Mouse (Mus musculus) MEL (cell line): ENCODE measurements around the gene Ddit4. TPM values are rescaled to one million over a fixed set of nuclear protein-coding genes. Genes with fewer than 3 reads are reported as not detected.

Experiments
- DNase-seq: peaks from one replicate; pipeline ENCODE4 v3.0.0; 2011; ENCODE audit warnings: low read depth, low spot score
- H3K27ac ChIP-seq: 2 replicates; pipeline ENCODE4 v1.5.1; 2012; ENCODE audit warnings: low read depth, mild to moderate bottlenecking, control low read depth, low read length, moderate library complexity; ENCODE audit not compliant: control insufficient read depth
- H3K27me3 ChIP-seq, 2 experiments: fragments of 150-350 bp in 1 of 2; sonication (generic) in 1 of 2; 2 replicates each; pipeline ENCODE4 v1.6.1; 2012; ENCODE audit warnings: low read length in 2 of 2, mild to moderate bottlenecking in 2 of 2, improper control_type of control experiment in 1 of 2, moderate library complexity in 1 of 2; ENCODE audit not compliant: insufficient read depth in 2 of 2, control insufficient read depth in 1 of 2
- H3K36me3 ChIP-seq, 2 experiments: 2 replicates each; pipeline ENCODE4 v1.6.1; 2012 to 2014; ENCODE audit warnings: low read length in 2 of 2, improper control_type of control experiment in 1 of 2, inconsistent platforms in 1 of 2, mild to moderate bottlenecking in 1 of 2; ENCODE audit not compliant: insufficient read depth in 2 of 2, control insufficient read depth in 1 of 2
- H3K4me1 ChIP-seq, 2 experiments: fragments of 150-350 bp in 1 of 2; sonication (generic) in 1 of 2; 2 replicates each; pipeline ENCODE4 v1.6.1; 2012; ENCODE audit warnings: low read length in 2 of 2, improper control_type of control experiment in 1 of 2, mild to moderate bottlenecking in 1 of 2; ENCODE audit not compliant: insufficient read depth in 2 of 2, control insufficient read depth in 1 of 2
- H3K4me3 ChIP-seq, 2 experiments: fragments of 150-350 bp in 1 of 2; sonication (generic) in 1 of 2; 2 replicates each; pipeline ENCODE4 v1.5.1; 2012; ENCODE audit warnings: low read depth in 2 of 2, low read length in 2 of 2, mild to moderate bottlenecking in 2 of 2, moderate library complexity in 2 of 2, control low read depth in 1 of 2, improper control_type of control experiment in 1 of 2; ENCODE audit not compliant: control insufficient read depth in 1 of 2, insufficient read depth in 1 of 2
- H3K79me2 ChIP-seq: 2 replicates; pipeline ENCODE4 v1.6.1; 2012; ENCODE audit warnings: mild to moderate bottlenecking, low read length, moderate library complexity; ENCODE audit not compliant: control insufficient read depth, poor library complexity, insufficient read depth
- H3K9ac ChIP-seq: 2 replicates; pipeline ENCODE4 v1.6.1; 2012; ENCODE audit warnings: low read depth, mild to moderate bottlenecking, control low read depth, low read length, moderate library complexity; ENCODE audit not compliant: control insufficient read depth, poor library complexity, severe bottlenecking
- H3K9me3 ChIP-seq: fragments of 150-350 bp; sonication (generic); replicated peaks from 2 replicates; pipeline ENCODE4 v1.6.1; 2012; ENCODE audit warnings: mild to moderate bottlenecking, low read length, improper control_type of control experiment, moderate library complexity; ENCODE audit not compliant: insufficient read depth
- BHLHE40 ChIP-seq: IDR thresholded peaks from 2 replicates; pipeline ENCODE4 v1.6.1; 2012; ENCODE audit warnings: low read depth, mild to moderate bottlenecking, inconsistent platforms, low read length, improper control_type of control experiment, borderline replicate concordance
- CHD1 ChIP-seq: IDR thresholded peaks from 2 replicates; pipeline ENCODE4 v1.6.1; 2012; ENCODE audit warnings: low read depth, mild to moderate bottlenecking, inconsistent platforms, low read length, improper control_type of control experiment
- CHD2 ChIP-seq: IDR thresholded peaks from 2 replicates; pipeline ENCODE4 v1.6.1; 2011; ENCODE audit warnings: low read length, improper control_type of control experiment
- CTCF ChIP-seq, 3 experiments: IDR thresholded peaks in 2 of 3; conservative IDR thresholded peaks in 1 of 3; 2 replicates each; pipeline ENCODE4 v1.5.1; 2011 to 2012; ENCODE audit warnings: low read length in 3 of 3, low read depth in 2 of 3, mild to moderate bottlenecking in 2 of 3, improper control_type of control experiment in 1 of 3, inconsistent platforms in 1 of 3, mixed read lengths in 1 of 3, moderate library complexity in 1 of 3; ENCODE audit not compliant: control insufficient read depth in 1 of 3, insufficient read depth in 1 of 3, poor library complexity in 1 of 3, severe bottlenecking in 1 of 3
- E2F4 ChIP-seq: IDR thresholded peaks from 2 replicates; pipeline ENCODE4 v1.6.1; 2011; ENCODE audit warnings: low read depth, low read length, improper control_type of control experiment, borderline replicate concordance
- EP300 ChIP-seq, 2 experiments: IDR thresholded peaks; 2 replicates each; pipeline ENCODE4 v1.6.1; 2011; ENCODE audit warnings: improper control_type of control experiment in 2 of 2, low read length in 2 of 2, low read depth in 1 of 2, mild to moderate bottlenecking in 1 of 2
- ETS1 ChIP-seq: IDR thresholded peaks from 2 replicates; pipeline ENCODE4 v1.6.1; 2012; ENCODE audit warnings: low read depth, mild to moderate bottlenecking, inconsistent platforms, low read length, improper control_type of control experiment, moderate library complexity
- GABPA ChIP-seq: IDR thresholded peaks from 2 replicates; pipeline ENCODE4 v1.6.1; 2012; ENCODE audit warnings: low read depth, mild to moderate bottlenecking, inconsistent platforms, low read length, improper control_type of control experiment, moderate library complexity
- HCFC1 ChIP-seq: IDR thresholded peaks from 2 replicates; pipeline ENCODE4 v1.6.1; 2012; ENCODE audit warnings: low read depth, mild to moderate bottlenecking, inconsistent platforms, low read length, improper control_type of control experiment, moderate library complexity
- JUND ChIP-seq: IDR thresholded peaks from 2 replicates; pipeline ENCODE4 v1.6.1; 2011; ENCODE audit warnings: low read depth, mild to moderate bottlenecking, improper control_type of control experiment, low read length
- MAX ChIP-seq: IDR thresholded peaks from 2 replicates; pipeline ENCODE4 v1.6.1; 2011; ENCODE audit warnings: low read length, improper control_type of control experiment
- MAZ ChIP-seq: IDR thresholded peaks from 2 replicates; pipeline ENCODE4 v1.6.1; 2012; ENCODE audit warnings: low read depth, mild to moderate bottlenecking, inconsistent platforms, low read length, improper control_type of control experiment
- MEF2A ChIP-seq: IDR thresholded peaks from 2 replicates; pipeline ENCODE4 v1.6.1; 2014; ENCODE audit warnings: low read depth, mild to moderate bottlenecking, inconsistent platforms, low read length, improper control_type of control experiment; ENCODE audit not compliant: poor library complexity, insufficient replicate concordance, severe bottlenecking; ENCODE audit errors: extremely low read depth
- MXI1 ChIP-seq: IDR thresholded peaks from 2 replicates; pipeline ENCODE4 v1.6.1; 2011; ENCODE audit warnings: mild to moderate bottlenecking, low read depth, low read length, improper control_type of control experiment
- MYB ChIP-seq: IDR thresholded peaks from 2 replicates; pipeline ENCODE4 v1.6.1; 2011; ENCODE audit warnings: mild to moderate bottlenecking, low read depth, low read length, improper control_type of control experiment
- MYC ChIP-seq: IDR thresholded peaks from 2 replicates; pipeline ENCODE4 v1.6.1; 2011; ENCODE audit warnings: low read depth, mild to moderate bottlenecking, low read length, improper control_type of control experiment, moderate library complexity
- NELFE ChIP-seq: IDR thresholded peaks from 2 replicates; pipeline ENCODE4 v1.6.1; 2011; ENCODE audit warnings: low read depth, low read length, improper control_type of control experiment
- POLR2AphosphoS2 ChIP-seq: IDR thresholded peaks from 2 replicates; pipeline ENCODE4 v1.6.1; 2011; ENCODE audit warnings: low read length, improper control_type of control experiment
- RAD21 ChIP-seq: IDR thresholded peaks from 2 replicates; pipeline ENCODE4 v1.6.1; 2011; ENCODE audit warnings: mild to moderate bottlenecking, low read depth, low read length, improper control_type of control experiment
- RCOR1 ChIP-seq: IDR thresholded peaks from 2 replicates; pipeline ENCODE4 v1.6.1; 2012; ENCODE audit warnings: low read depth, mild to moderate bottlenecking, inconsistent platforms, low read length, improper control_type of control experiment
- SIN3A ChIP-seq: IDR thresholded peaks from 2 replicates; pipeline ENCODE4 v1.6.1; 2012; ENCODE audit warnings: low read length, improper control_type of control experiment, inconsistent platforms
- SMC3 ChIP-seq: IDR thresholded peaks from 2 replicates; pipeline ENCODE4 v1.6.1; 2011; ENCODE audit warnings: low read depth, low read length, improper control_type of control experiment
- TAL1 ChIP-seq: IDR thresholded peaks from 2 replicates; pipeline ENCODE4 v1.6.1; 2012; ENCODE audit warnings: mild to moderate bottlenecking, inconsistent platforms, low read length, moderate library complexity, mixed read lengths
- TBP ChIP-seq: IDR thresholded peaks from 2 replicates; pipeline ENCODE4 v1.8.0; 2011; ENCODE audit warnings: low read depth, low read length, improper control_type of control experiment
- TCF12 ChIP-seq: IDR thresholded peaks from 2 replicates; pipeline ENCODE4 v1.6.1; 2014; ENCODE audit warnings: low read depth, mild to moderate bottlenecking, inconsistent platforms, low read length, improper control_type of control experiment, moderate library complexity
- USF1 ChIP-seq: IDR thresholded peaks from 2 replicates; pipeline ENCODE4 v1.6.1; 2014; ENCODE audit warnings: low read depth, mild to moderate bottlenecking, inconsistent platforms, low read length, improper control_type of control experiment, moderate library complexity
- USF2 ChIP-seq, 2 experiments: IDR thresholded peaks; 2 replicates each; pipeline ENCODE4 v1.6.1; 2011 to 2012; ENCODE audit warnings: improper control_type of control experiment in 2 of 2, low read length in 2 of 2, borderline replicate concordance in 1 of 2, inconsistent platforms in 1 of 2, low read depth in 1 of 2, mild to moderate bottlenecking in 1 of 2; ENCODE audit not compliant: insufficient read depth in 1 of 2
- ZC3H11A ChIP-seq: IDR thresholded peaks from 2 replicates; pipeline ENCODE4 v1.6.1; 2012; ENCODE audit warnings: low read depth, mild to moderate bottlenecking, inconsistent platforms, low read length, improper control_type of control experiment
- ZKSCAN1 ChIP-seq: IDR thresholded peaks from 2 replicates; pipeline ENCODE4 v1.6.1; 2012; ENCODE audit warnings: low read depth, mild to moderate bottlenecking, inconsistent platforms, low read length, improper control_type of control experiment, moderate library complexity
- ZNF384 ChIP-seq: IDR thresholded peaks from 2 replicates; pipeline ENCODE4 v1.6.1; 2012; ENCODE audit warnings: low read depth, mild to moderate bottlenecking, inconsistent platforms, low read length, improper control_type of control experiment
- polyA plus RNA-seq, 2 experiments: library from polyadenylated mRNA; stranded (reverse) in 1 of 2; unstranded in 1 of 2; fragments of >175 nt in 1 of 2; fragments of >200 nt in 1 of 2; gene quantifications; 2 replicates each; pipeline versions ENCODE4 v1.2.1 to v1.2.4; 2012; ENCODE audit warnings: low replicate concordance in 2 of 2, low read depth in 1 of 2; ENCODE audit not compliant: insufficient read length in 2 of 2, insufficient read depth in 1 of 2, missing spikeins in 1 of 2
- total RNA-seq: library from RNA; depleted of rRNA; stranded (reverse); fragments of 300-350 nt; gene quantifications from 2 replicates; pipeline ENCODE4 v1.2.3, GENCODE M21; 2012

Gene Ddit4
- total and polyA plus RNA-seq, 3 experiments = 2.6 to 11.6 TPM; not detected in 1

DNA sequence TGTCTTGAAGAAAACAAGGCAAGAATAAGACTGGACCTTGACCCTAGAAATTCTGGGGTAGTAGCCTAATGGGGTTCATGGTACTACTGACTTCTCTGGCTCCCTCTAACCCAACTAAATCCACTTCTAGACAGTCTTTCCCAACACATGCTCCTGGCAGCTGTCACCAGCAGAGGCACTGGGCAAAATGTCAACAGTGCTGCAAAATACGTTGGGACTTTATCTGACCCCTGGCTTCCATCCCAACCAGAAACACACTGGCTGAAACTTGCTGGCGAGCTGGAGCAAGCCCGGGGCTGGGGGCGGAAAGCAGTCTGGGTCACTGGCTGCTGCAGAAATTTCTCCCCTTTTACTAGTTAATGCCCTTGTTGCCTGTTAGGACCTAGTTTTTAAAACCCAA lies 35.5 kb downstream of the Ddit4 start:
- peak overlapping the region; percentile 48 for H3K9ac ChIP-seq
- peak overlapping the region; percentile 36 to 95 for H3K4me3 ChIP-seq
- TF ChIP-seq MAX (peak; percentile 17; the same call in 1 of the 2 replicates), SMC3 (no peak), MEF2A (no peak), MYC (no peak), BHLHE40 (no peak), JUND (no peak), TAL1 (no peak), MAZ (no peak), TBP (no peak), CHD1 (no peak), EP300 (IDR thresholded peaks at IDR 0.05; ENCODE audit: low read depth in 1 of 2, low read length in 2 of 2) (peak; percentile 11 to 28; a peak in 2 of 4 replicates), NELFE (no peak), E2F4 (no peak), USF1 (no peak), ETS1 (peak; percentile 63; the same call in 1 of the 2 replicates), ZC3H11A (no peak), MYB (peak; percentile 53; the same call in 1 of the 2 replicates), POLR2AphosphoS2 (no peak), RAD21 (no peak), ZNF384 (no peak), HCFC1 (no peak), CTCF (IDR thresholded peaks at IDR 0.05 in 2 of 3, conservative IDR thresholded peaks at IDR 0.05 in 1 of 3; ENCODE audit: control insufficient read depth in 1 of 3, insufficient read depth in 1 of 3, low read depth in 2 of 3, low read length in 3 of 3, poor library complexity in 1 of 3, severe bottlenecking in 1 of 3) (no peak), TCF12 (peak; percentile 23; the same call in 1 of the 2 replicates), SIN3A (peak; percentile 69; the same call in 1 of the 2 replicates), USF2 (IDR thresholded peaks at IDR 0.05; ENCODE audit: borderline replicate concordance in 1 of 2, insufficient read depth in 1 of 2, low read depth in 1 of 2, low read length in 2 of 2) (no peak), ZKSCAN1 (no peak), GABPA (no peak), RCOR1 (no peak), CHD2 (no peak), MXI1 (peak; percentile 92)
- no peaks in the 10 kb centered on the region for H3K27me3 ChIP-seq
- H3K9me3 ChIP-seq = no peaks in the 10 kb centered on the region
- H3K27ac ChIP-seq = no peak overlapping the region
- no peaks in the 10 kb centered on the region for H3K79me2 ChIP-seq
- peak; percentile 49 for DNase-seq
- peaks cover 0 to 6% of the 10 kb centered on the region in 2 experiments; a peak in 2 of 4 replicates for H3K36me3 ChIP-seq
- H3K4me1 ChIP-seq = peaks cover 5 to 18% of the 10 kb centered on the region in 2 experiments
